Mouse (Mus musculus) bone marrow macrophage, adult 2 months (primary cell): ENCODE results near the gene Gyg.

Source experiments
- CTCF ChIP-seq: IDR thresholded peaks from 2 replicates; pipeline ENCODE4 v1.5.1; 2012; ENCODE audit warnings: low read depth, mild to moderate bottlenecking, low read length, moderate library complexity
- POLR2A ChIP-seq: IDR thresholded peaks from 2 replicates; pipeline ENCODE4 v1.6.1; 2012; ENCODE audit warnings: mild to moderate bottlenecking, low read depth, low read length, borderline replicate concordance

GRCm38 (mm10) chr3:20082161-20082560 is 73.0 kb downstream of the Gyg start:
- no peak for TF ChIP-seq CTCF
- no peak for TF ChIP-seq POLR2A
